Mouse (Mus musculus) CD4-positive helper T cell, adult 2 months (primary cell): Measurements from ENCODE around the gene Errfi1.
A peak's percentile ranks its signal among the peaks of the same experiment; 100 is the strongest.

Source experiments
- DNase-seq: peaks from one replicate; pipeline ENCODE4 v3.0.0-alpha.2; 2012; ENCODE audit warnings: low read depth, missing footprints, low spot score

The Errfi1 gene

DNA sequence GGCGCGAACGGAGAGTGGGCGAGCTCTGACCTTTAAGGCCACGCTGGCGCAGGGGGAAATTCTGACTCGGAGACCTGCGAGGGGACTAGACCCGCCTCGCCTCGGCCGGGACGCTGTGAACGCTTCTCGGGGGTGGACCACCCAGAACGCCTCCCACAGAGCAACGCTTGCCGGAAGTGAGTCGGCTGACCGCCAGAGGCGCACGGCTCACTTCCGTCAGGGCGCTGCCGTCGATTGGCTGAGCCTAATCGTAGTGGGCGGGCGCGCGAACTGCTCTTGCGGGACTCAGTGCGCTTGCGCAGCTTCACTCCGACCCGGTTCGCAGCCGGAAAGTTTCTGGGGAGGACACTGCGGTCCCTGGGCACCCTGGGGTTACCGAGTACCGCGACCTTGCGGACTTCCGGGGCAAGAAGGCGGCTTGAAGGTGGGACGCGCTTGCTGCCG, 60.6 kb downstream of the Errfi1 start, which contains the start of the genes Park7 and Tnfrsf9:
Gene Park7 (minus strand): TSS at position 148 of the 444 bp plus-strand sequence.
Gene Tnfrsf9 (plus strand): TSS at position 273 of the 444 bp plus-strand sequence.
- peak; percentile 98 for DNase-seq

DNA sequence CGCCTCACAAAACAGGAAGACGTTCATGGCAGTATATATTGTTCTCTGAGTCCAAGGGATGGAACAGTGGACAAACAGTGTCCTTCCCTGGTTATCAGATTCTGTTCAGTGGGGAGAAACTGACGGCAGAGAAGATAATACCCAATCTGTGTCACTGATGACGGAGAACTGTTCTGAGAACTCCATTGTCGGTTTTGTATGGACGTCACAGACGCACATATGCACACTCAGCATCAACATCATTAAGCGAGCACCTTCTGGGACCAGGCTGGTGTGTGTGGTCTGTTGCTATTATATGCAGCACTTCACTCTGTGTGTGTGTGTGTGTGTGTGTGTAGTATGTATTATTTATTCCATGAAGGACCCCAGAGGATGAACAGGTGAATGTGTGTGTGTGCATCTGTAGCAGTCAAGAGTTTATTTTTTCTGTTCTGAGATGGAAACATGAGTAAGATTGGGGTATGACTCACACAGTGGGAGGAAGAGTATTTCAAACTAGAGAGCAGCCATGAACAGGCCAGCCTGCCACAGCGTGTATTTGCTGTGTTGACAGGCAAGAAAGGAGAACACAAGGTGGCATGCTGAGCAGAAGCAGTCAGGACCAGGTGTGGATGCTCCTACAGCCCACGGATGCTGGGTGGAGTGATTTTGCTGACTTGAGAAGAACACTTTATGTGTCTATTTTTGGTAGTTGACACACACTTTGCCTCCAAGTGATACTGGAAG, 61.6 kb downstream of the Errfi1 start:
- peak; percentile 88 for DNase-seq

GRCm38 (mm10) chr4:150917336-150918027, 63.8 kb downstream of the Errfi1 start:
- peak; percentile 73 for DNase-seq
